Mouse (Mus musculus) WW6 (cell line): ENCODE results near the gene Kat6b.
A peak's percentile ranks its signal among the peaks of the same experiment; 100 is the strongest.

ENCODE experiments used
- DNase-seq: peaks from one replicate; pipeline ENCODE4 v3.0.0-alpha.2; 2013; ENCODE audit warnings: low read depth, low spot score

Kat6b gene

DNA sequence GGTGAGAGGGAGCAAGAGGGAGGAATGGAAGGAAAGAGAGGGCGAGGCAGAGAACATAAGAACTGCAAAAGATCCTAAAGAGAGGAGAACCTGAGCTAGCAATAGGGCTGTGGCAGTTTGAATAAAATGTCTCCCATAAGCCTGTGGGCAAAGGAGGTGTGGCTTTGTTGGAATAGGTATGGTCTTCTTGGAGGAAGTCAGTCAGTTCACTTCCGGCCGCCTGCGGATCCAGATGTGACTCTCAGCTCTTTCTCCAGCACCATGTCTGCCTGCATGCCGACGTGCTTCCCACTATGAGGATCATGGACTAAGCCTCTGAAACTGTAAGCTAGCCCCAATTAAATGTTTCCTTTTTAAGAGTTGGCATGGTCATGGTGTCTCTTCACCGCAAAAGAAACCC, at the start of gene Kat6b:
TSS of gene Kat6b (plus strand) at position 204 of the 400 bp plus-strand sequence.
- DNase-seq: peak; percentile 60

DNA sequence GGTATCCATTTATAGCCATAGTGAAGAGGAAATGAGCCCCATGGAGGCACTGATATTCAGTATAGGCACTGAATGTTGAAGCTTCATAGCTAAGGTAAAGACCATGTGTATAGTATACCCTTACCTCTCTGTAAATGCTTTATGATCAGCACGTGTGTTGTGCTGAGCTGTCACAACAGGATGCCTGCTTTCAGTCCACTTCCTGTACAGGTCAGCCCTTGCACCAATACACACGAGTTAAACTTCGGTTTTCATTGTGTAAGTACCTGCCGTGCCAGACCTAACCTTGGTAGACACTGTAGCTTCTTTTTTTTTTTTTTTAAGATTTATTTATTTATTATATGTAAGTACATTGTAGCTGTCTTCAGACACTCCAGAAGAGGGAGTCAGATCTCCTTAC, 47.8 kb upstream of the Kat6b start:
- DNase-seq: no peak

DNA sequence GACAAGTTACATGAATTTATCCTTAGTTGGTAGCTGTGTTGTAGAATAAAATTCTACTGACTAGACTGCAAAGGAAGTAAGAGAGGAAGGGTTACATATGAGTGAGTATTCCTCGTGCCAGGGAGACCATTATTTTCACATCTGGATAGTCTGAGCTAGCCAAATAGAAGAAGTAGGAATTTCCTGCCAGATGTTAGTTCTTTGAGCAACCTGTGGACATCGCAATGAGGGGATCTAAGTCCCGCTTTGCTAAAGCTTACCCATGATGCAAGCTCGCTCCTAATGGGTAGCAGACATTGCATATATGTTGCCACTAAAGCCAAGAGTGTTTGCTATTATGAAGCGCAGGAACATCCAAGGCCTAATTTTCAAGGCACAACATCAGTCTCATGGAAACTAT, 47.2 kb upstream of the Kat6b start:
- no peak for DNase-seq

DNA sequence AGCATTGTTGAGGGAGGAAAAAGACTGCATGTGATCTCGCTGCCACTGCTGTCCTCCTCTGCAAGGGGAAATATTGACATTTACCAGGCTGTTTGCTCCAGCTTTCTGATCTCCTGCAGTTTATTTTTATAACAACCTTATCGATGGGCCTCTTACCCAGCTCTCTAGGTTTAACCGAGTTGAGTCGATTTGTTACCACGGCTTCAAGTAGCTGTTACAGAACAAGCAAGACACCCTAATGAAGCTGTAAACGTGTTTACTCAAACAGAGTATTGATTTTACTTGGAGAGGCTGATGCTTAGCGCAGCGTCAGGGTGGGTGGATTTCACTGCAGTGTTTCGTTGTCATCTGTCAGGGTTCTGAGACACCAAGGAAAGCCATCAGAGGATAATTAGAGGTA, 46.5 kb upstream of the Kat6b start:
- no peak for DNase-seq

DNA sequence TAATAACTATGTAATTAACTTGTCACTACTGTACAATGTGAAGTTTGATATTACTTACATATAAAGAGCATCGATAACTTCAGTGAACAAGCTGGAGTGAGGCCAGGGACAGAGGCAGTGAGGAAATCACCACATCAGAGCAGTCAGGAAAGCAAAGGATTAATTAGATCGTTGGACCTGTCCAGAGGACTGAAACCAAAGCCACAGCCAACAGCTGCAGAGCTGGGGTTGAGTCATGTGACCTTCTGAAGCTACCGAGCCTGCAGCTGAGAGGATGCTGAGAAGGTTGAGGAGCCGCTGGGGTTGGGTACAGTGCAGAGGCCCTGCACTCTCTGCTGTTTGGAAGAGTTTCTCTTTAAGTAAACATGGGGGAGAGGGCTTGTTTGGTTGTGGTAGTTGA, 41.4 kb upstream of the Kat6b start:
- no peak for DNase-seq

DNA sequence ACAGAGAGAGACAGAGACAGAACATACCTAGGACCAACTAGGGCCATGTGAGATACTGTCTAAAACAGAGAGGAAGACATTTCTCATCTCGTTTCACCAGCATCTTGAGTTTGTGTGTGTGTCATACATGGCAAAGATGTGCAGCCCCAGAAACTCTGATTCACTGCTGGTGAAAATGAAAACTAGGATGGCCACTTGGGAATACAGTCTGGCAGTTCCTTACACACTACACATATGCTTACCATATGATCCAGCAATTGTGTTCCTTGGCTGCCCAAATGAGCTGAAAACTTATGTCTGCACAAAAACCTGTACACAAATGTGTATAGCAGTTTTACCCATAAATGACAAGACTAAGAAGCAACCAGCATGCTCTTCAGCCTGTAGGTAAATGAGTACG, 40.7 kb upstream of the Kat6b start:
- DNase-seq: no peak

DNA sequence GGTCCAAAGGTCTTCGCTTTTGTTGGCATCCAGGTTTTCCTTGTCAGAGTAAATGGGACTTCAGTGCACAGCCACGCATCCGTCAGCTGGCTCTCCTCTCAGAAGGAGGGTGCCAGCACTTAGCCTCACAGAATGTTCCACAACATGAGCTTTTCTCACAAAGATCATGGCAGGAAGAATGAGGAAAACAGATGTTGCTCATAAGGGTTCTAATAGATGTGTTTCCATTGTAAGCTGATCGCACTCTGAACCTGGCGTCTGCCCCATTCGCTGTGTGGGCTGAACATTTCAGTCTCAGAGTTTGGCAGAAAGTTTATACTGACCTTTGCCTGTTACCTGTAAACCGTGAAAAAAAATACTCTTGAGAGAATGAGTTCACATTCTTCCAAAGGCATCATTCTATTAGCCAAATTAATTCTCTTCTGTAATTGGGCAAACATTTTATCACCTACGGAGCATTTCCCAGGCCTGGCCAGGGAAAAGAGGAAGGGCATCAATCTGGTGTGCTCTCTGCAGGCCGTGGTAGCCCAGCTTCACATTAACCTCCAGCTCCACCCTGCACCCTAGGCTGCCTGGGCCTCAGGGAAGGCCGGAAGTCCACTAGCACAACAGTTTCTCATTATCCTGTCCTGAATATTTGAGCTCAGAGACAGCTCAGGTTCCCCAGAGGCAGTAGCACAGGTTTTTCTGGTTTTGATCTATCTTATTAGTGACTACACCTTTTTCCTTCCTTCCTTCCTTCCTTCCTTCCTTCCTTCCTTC, 39.3 kb upstream of the Kat6b start:
- no peak for DNase-seq

DNA sequence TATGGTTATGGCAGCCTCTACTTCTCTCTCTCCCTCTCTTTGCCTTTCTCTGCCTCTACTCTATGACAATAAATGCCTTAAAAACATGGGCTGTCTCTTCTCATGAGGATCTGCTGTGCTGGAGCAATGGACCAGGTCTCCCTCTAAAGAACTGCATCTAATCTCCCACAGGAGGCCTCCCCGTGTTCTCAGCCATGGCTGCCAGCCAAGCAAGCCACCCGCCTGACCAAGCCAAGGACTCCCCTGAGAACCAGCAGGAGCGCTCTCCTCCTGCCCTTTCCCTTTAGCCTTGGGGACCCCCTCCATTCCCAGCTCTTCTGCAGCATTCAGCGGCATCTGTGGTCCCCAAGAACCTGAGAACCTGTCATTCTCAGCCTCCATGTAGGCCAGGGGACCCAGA, 28.7 kb upstream of the Kat6b start:
- no peak for DNase-seq

DNA sequence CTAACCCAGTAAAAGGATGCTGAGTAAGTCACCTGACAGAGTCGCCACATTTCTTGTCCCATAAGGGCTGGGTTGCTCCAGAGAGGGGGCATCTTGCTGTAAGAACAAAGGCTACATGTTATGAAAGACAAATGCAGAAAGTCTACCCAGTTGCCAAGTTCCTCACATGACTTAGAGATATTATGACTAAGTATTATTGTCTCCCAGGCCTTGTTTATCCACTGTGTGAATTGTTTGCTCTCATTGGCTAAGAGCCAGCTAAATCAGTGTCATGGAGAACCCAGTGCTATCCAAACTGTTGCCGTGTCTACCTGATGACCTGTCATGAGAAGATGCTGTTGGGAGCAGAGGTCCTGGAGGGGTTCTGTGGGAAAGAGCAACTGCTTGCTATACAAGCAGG, 27.3 kb upstream of the Kat6b start:
- no peak for DNase-seq

DNA sequence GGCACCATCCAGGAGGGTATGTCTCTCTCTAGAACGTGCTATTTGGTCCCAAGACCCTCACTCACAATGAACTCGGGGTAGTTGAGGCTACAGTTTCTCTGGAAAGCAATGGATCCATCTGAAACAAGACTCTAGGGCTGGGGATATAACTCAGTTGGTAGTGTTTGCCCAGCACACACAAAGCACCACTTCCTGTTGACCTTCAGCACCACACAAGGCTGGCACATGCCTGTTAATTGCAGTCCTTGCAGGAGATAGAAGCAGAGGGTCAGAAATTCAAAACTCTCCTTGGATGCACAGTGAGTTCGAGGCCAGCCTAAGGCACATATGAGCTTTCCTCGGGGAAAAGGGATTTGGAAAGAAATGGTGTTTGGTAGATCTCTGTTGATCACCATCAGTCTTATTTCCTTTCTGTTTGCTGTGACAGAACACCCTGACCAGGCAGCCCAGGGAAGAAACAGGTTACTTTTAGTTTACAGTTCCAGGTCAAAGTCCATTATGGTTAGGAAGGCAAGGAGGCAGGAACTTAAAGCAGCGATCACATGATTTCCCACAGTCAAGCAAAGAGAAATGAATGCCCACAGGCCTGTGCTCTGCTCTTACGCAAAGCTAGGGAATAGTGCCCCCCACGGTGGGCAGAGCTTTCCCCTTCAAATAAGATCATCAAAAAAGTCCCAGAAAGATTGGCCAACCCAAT, 25.4 kb upstream of the Kat6b start:
- no peak for DNase-seq

DNA sequence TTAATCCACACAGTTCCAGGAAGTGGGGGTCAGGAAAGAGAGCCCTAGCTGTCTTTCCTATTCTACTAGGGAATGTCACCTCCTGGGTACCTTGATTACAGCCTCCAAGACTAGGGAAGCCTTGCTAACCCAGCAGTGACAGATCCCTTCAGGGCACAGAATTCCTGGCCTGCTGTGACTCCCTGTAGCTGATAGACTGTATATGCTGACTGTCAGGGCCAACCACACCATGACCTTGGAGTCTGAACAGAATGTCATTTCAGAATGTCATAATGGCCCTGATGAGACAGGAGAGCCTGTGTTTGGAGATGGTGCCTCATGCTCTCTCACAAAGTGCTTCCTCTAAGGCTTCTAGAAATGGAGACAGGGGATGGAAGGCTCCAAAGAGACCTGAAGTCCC, 24.7 kb upstream of the Kat6b start:
- DNase-seq: no peak

DNA sequence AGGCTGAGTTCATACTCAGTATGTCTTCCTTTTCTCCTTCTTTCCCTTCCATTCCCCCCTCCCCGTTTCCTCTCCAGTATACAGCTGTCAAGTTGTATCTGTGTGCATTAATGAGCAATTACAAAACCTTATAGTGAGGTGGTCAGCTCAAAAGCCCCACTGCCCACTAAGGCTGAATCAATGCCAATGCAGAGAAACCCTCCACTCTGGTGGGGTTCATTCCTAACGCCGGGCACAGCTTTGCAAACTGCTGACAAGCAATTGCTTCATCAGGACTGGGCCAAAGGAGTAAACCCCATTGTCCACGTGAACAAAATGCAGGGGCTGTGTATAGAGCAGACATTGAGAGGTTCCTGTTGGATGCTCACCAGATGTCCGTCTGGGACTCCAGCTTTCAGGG, 23.4 kb upstream of the Kat6b start:
- DNase-seq: no peak

DNA sequence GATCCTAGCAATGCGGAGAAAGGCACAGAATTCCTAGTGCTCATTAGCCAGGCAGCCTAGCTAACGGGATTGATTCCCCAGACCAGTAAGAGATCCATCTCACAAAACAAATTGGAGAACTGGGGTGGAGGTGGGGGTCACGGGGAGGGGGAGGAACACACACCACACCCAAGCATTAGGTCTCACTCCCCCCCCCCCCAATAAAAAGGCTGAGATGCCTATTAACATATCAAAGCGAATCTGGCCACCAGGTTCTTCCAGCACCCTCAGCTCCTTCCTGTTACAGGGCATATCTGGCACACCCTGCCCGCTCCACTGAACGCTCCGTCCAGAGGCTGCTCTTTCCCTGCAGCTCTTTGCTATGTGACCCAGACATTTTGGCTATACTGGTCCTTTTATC, 22.5 kb upstream of the Kat6b start:
- DNase-seq: no peak

DNA sequence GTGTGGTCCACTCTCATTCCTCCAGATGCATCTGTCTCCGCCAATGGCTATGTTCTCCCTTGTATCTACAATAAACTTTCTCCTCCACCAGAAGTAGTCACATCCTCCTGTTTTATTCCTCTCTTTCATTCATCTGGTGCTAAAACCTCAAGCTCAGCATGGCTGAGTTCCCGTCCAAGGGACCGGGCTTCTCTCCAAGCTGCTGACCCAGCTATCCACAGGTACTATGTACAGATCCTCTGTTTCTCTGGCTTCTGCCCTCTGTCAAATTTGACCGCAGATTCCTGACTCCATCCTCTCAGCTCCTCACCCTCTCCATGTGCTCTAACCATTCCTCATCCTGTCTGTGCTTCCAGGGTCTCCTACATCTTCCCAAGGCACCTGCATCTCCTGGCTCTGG, 22.1 kb upstream of the Kat6b start:
- no peak for DNase-seq

DNA sequence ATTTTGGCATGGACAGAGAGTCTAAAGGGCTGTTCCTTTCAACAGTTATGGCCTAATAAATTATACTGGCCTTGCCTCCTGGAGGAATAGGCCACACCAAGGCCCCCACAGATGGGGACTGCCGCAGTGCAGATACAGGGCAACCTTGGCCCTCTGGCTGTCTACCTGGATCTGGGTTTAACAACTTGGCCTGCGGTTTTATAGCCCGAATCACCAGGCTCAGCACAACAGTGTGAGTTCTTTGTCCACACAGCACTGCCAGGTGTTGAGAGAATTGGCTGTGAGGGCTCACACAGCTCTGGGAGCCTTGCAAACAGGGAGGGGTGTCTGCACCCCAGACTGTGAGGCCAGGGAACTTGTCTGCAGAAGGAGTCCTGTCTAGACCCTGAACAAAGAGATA, 18.8 kb upstream of the Kat6b start:
- DNase-seq: no peak

DNA sequence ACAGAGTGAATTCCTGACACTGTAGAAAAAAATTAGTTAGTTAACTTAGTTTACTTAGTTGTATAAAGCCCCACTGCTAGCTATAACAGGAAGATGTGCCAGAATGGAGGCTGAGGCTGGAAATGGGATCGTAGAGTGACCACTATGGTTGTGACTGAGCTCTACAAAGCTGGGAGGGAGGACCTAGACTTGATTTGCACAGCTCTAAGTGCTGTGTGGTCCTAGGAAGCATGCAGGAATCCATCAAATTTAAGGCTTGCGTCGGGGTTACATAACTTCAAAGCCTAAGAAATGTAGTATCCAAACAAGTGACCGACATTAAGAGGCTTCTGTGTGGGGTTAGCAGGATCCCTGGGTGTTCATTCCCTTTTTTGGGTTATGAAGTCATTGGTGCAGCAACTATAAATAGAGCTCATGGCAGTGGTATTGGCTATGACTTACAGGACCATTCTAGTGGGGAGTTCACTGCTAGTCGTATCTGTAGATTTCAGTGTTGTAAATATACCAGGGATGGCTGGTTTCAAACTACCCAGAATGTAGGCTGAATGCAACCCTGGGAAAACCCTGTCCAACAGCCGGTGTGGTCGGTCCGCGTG, 18.0 kb upstream of the Kat6b start:
- no peak for DNase-seq

DNA sequence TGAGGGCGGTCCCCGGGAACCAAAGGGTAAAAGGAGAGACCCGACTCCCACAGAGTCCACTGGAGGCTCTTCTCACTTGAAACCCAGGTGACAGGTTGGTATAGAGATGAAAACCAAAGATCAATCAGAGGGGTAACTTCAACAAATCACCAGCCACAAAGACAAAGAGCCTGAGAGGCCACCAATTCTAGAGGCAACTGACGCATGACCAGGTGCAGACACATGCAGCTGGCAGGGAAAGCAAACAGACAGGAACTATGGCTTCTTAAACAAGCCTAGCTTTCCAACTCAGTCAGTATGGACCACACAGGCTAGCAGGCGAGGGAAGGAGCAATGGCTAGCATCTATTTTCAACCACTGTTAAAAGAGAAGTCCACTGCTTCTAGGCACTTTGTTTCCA, 10.8 kb upstream of the Kat6b start:
- no peak for DNase-seq

DNA sequence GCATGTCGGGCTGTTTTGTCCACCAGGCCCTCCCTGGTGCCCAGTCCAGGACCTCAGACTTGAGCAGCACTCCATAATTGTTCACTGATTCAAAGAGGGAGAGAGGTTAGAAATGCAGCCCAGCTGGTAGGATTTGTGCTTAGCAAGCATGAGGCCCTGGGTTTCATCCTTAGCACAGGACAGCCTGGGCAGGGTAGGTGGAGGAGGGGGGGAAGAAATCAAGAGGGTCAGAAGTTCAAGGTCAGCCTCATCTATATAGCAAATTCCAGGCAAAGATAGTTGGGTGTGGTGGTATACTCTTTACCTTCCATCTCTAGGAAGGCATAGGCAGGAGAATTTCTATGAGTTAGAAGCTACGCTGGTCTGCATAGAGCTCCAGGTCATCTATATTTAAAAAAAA, 9.3 kb upstream of the Kat6b start:
- DNase-seq: no peak

DNA sequence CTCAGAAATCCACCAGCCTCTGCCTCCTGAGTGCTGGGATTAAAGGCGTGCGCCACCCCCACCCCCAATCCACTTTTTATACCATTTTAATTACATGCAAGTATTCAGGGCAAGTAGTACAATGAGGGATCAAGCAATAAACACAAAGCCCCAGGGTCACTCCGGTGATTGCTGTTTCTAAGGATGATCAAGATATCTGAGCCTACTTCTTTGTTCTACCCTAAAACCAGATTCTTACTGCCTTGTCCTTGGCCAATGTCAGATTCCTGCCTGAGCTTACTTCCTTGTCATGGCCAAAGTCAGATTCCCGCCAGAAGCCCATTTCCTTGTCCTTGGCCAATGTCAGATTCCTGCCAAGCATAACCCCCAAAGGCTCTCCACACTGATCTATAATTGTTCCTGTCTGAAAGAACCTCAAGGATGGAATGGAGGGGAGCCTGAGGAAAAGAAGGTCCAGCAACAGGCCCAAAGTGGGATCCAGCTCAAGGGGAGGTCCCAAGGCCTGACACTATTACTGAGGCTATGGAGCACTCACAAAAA, 6.6 kb upstream of the Kat6b start:
- DNase-seq: peak; percentile 75

DNA sequence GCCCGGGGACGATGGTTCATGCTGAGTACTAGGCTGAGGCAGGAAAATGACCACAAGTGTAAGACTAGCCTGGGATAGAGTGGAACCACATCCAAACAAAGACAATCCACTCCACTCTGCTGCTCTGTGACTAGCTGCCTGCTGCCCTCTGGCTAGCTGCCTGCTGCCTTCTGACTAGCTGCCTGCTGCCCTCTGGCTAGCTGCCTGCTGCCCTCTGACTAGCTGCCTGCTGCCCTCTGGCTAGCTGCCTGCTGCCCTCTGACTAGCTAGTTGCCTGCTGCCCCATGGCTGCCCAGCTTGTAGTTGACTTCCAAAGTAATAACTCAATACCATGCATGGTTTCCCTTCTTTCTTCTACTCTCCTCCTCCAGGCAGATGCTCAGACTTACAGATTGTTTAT, 4.1 kb upstream of the Kat6b start:
- DNase-seq: no peak

DNA sequence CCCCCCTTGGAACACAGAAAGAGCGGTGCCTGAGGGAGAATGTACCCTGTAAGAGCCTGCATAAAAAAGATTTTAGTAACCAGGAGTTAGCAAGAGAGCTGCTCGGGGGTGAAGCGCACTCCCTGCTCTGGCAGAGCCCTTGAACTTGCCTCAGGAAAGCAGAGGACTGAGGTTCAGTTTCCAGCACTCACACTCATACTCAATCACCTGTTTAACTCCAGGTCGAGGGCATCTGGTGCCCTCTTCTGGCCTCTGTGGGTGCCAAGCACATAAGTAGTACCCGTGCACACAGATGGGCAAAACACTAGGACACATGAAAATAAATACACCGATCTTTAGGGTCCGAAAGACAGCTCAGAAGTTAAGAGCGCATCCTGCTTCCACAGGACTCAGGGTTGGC, 1.7 kb upstream of the Kat6b start:
- DNase-seq: no peak

DNA sequence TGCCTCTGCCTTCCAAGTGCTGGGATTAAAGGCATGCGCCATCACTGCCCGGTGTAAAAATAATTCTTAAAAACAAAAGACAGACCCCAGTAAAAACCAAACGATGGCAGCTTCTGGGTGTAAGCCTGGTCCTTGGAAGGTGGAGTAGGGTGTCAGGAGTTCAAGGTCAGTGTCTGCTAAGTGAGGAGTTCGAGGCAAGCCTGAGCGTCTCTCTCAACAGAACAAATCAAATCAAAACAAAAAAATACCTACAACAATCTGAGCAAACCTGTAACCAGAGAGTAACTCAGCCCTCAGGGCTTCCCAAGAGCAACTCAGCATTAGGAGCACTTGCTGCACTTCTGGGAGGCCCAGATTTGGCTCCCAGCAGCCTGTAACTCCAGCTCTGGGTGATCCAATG, 1.0 kb upstream of the Kat6b start:
- DNase-seq: no peak

DNA sequence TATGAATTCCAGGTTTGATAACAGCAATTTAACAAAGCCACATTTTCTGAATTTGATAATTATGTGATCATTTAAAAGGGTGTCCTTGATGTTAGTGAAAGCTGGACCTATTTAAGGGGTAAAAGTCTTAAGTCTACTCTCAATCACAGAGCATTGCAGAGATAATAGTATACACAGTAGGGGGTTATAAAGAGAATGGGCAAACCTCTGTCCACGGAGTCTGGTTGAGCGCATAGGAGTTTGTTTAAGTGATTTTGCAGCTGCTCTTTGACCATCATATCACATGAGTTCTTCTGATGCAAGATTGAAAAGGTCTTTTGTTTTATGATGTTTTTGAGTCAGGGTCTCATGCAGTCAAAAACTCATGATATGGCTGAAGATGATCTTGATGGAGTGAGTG, 3.0 kb downstream of the Kat6b start:
- no peak for DNase-seq
